Mouse (Mus musculus): ENCODE results near the gene Ntf5.

GRCm38 (mm10) chr7:45461781-45462180, 48.3 kb downstream of the Ntf5 start:
- TF ChIP-seq POLR2A (IDR thresholded peaks at IDR 0.05; ENCODE audit: low read depth, low read length) (no peak), CTCF (IDR thresholded peaks at IDR 0.05; ENCODE audit: borderline replicate concordance, insufficient read depth, low read length) (no peak)

All from embryonic fibroblast, embryonic 13.5 days (primary cell).